Mouse (Mus musculus) lung, embryonic 14.5 days (tissue): ENCODE data around the gene Gipc2. TPM values are rescaled to one million over a fixed set of nuclear protein-coding genes. Genes with fewer than 3 reads are reported as not detected.

Experiments used
- ATAC-seq: fragments of 200-750 bp; cut with Nextera tagmentation; 2 replicates; pipeline ENCODE4 v1.8.0; 2017; ENCODE audit warnings: mild to moderate bottlenecking, moderate TSS enrichment, moderate library complexity; ENCODE audit not compliant: insufficient read depth
- DNase-seq: peaks from one replicate; pipeline ENCODE4 v3.0.0-alpha.2; 2015
- H3K27ac ChIP-seq: fragments of 300-500 bp; sonication (generic); 2 replicates; pipeline ENCODE4 v1.5.1; 2014; ENCODE audit warnings: low read depth, mild to moderate bottlenecking, moderate library complexity
- H3K27me3 ChIP-seq: fragments of 300-500 bp; sonication (generic); 2 replicates; pipeline ENCODE4 v1.6.1; 2014; ENCODE audit warnings: low read length, control low read depth; ENCODE audit not compliant: insufficient read depth
- H3K36me3 ChIP-seq: fragments of 300-500 bp; sonication (generic); 2 replicates; pipeline ENCODE4 v1.6.1; 2014; ENCODE audit warnings: control low read depth; ENCODE audit not compliant: insufficient read depth
- H3K4me1 ChIP-seq: fragments of 300-500 bp; sonication (generic); 2 replicates; pipeline ENCODE4 v1.6.1; 2014; ENCODE audit warnings: antibody characterized with exemption, control low read depth; ENCODE audit not compliant: insufficient read depth
- H3K4me2 ChIP-seq: fragments of 300-500 bp; sonication (generic); 2 replicates; pipeline ENCODE4 v1.6.1; 2014; ENCODE audit warnings: mild to moderate bottlenecking
- H3K4me3 ChIP-seq: fragments of 300-500 bp; sonication (generic); 2 replicates; pipeline ENCODE4 v1.5.1; 2014; ENCODE audit warnings: low read depth, low read length
- H3K9ac ChIP-seq: fragments of 300-500 bp; sonication (generic); 2 replicates; pipeline ENCODE4 v1.6.1; 2014
- H3K9me3 ChIP-seq: fragments of 300-500 bp; sonication (generic); 2 replicates; pipeline ENCODE4 v1.6.1; 2016; ENCODE audit warnings: low read depth, low read length, control low read depth
- CTCF ChIP-seq: IDR thresholded peaks from 2 replicates; pipeline ENCODE4 v1.5.1; 2016; ENCODE audit warnings: antibody characterized with exemption, low read depth
- WGBS: fragments of 180-500 bp; shearing (Covaris S2); extraction: QIAGEN DNeasy Blood & Tissue Kit; methylation state at CpG from one replicate; pipeline ENCODE4 v1.1.7; 2014; 5-methylcytosine and 5-hydroxymethylcytosine counted together
- polyA plus RNA-seq: library from polyadenylated mRNA; unstranded; fragments of >200 nt; fragmentation: Nextera tagmentation; extraction: Ambion mirVana; gene quantifications from 2 replicates; pipeline ENCODE4 v1.2.1, GENCODE M21; 2014

Gene Gipc2
- polyA plus RNA-seq, 1 experiment from 2014 or later, result 6.8 TPM

DNA sequence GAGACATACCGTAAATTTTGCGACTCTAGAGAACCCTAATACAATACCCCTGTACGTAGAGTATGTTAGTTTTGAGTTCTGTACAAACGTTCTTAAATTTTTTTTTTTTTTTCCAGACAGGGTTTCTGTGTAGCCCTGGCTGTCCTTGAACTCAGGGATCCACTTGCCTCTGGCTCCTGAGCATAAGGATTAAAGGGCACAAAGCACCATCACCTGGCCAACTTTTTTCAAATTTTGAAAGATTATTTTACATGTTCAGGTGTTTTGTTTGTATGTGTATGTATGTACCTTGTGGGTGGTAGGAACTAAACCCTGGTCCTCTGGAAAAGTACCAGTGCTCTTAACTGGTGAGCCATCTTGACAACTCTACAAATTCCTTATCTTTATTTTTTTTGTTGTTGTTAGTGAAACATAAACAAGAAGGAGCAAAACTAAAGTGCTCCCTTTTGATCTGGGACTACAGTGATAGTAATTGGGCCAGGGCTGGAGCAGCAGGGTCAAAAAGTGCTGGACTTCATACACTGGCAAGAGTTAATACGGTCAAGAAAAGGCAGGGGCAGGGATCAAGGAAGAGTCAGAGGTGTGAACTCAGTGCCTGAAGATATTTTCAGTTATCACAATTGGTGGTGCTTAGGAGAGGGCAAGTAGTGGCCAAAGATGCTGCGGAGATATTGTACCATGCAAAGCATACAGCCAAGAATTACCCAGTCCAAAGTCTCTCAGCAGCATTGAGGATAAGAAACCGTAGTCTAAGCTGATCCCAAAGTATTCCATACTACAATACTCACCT, 42.3 kb upstream of the Gipc2 start:
- Histone ChIP-seq H3K4me2 (peak overlapping the region; percentile 80), H3K4me1 (peaks cover 6% of the 10 kb centered on the region; the same call in 1 of the 2 replicates), H3K27ac (no peak overlapping the region), H3K9ac (no peak overlapping the region), H3K9me3 (no peaks in the 10 kb centered on the region), H3K27me3 (no peaks in the 10 kb centered on the region), H3K4me3 (no peak overlapping the region; the same call in 1 of the 2 replicates), H3K36me3 (peaks cover 5% of the 10 kb centered on the region; the same call in 1 of the 2 replicates)
- 80% methylated on average over 7 of the region's 7 CpGs for WGBS
- DNase-seq (no peak), ATAC-seq (no peak)
- no peak for TF ChIP-seq CTCF

DNA sequence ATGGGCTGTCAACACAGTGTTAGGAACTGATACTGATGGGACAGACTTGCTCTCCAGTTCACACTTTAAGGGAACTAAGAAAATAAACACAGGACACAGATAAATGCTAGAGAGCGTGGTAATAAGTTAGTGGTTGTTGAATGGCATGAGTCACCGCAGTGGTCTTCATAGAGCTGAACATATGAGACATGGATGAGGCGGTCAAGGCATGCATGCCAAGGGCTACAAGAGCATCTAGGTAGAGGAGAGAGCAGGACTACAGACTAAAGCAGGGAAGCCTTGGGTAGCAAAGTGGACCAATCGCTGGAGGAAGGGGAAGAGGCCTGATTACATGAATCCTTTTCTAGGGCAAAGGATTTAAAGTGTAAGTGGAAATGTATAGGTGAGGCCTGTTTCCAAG, 41.1 kb upstream of the Gipc2 start:
- peaks cover 2% of the 10 kb centered on the region; the same call in 1 of the 2 replicates for H3K36me3 ChIP-seq
- H3K4me2 ChIP-seq, result no peak overlapping the region
- no peak overlapping the region for H3K4me3 ChIP-seq
- DNase-seq (no peak), ATAC-seq (no peak)
- no peak for TF ChIP-seq CTCF
- no peak overlapping the region for H3K9ac ChIP-seq
- H3K27ac ChIP-seq, result no peak overlapping the region
- no peaks in the 10 kb centered on the region for H3K9me3 ChIP-seq
- no peaks in the 10 kb centered on the region; the same call in 1 of the 2 replicates for H3K4me1 ChIP-seq
- no peaks in the 10 kb centered on the region for H3K27me3 ChIP-seq
- WGBS, result 84% methylated on average over 4 of the region's 4 CpGs

DNA sequence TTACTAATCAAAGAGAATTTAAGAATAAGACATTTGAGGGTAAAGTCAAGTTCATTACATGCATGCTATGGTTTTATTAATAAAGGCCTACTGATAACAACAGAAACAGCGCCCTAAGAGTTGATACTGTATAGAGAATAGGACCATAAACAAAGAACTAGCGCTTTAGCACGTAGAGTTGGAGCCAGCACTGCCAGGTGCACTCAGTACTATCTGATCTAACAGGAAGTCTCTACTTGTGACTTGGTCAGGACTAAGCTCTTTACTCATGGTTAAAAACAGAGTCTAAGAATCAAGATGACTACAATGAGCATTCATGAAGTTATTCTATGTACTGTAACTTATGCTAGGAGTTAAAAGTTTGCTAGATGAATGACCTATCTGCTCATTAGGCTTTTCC, 38.5 kb upstream of the Gipc2 start:
- no peak for TF ChIP-seq CTCF
- DNase-seq (no peak), ATAC-seq (no peak)
- Histone ChIP-seq H3K9ac (no peak overlapping the region), H3K27me3 (no peaks in the 10 kb centered on the region), H3K9me3 (no peaks in the 10 kb centered on the region), H3K4me3 (no peak overlapping the region), H3K27ac (no peak overlapping the region), H3K4me1 (no peaks in the 10 kb centered on the region), H3K36me3 (no peaks in the 10 kb centered on the region), H3K4me2 (no peak overlapping the region)
- WGBS, result 79% methylated on average over 3 of the region's 3 CpGs

DNA sequence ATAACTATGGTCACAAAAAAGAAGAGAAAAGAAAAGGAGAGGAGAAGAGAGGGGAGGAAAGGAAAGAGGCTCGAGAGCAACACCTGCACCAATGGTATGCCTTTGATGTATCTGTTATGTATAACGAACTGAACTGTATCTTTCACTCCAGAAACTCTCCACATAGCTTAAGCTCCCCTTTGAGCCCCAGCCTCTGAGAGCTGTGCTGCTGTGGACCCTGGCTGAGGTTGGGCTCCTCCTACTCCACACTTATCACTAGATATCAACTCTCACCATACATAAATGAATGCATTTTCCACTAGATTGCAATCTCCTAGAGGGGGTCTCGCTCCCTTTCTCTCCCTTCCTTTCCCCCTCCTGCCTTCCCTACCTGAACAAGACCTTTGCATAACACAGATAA, 38.0 kb upstream of the Gipc2 start:
- Histone ChIP-seq H3K4me3 (no peak overlapping the region), H3K9ac (no peak overlapping the region), H3K27ac (no peak overlapping the region), H3K9me3 (no peaks in the 10 kb centered on the region), H3K27me3 (no peaks in the 10 kb centered on the region), H3K36me3 (no peaks in the 10 kb centered on the region), H3K4me1 (no peaks in the 10 kb centered on the region), H3K4me2 (no peak overlapping the region)
- DNase-seq (no peak), ATAC-seq (no peak)
- no peak for TF ChIP-seq CTCF
- WGBS, result 36% methylated on average over 3 of the region's 3 CpGs

DNA sequence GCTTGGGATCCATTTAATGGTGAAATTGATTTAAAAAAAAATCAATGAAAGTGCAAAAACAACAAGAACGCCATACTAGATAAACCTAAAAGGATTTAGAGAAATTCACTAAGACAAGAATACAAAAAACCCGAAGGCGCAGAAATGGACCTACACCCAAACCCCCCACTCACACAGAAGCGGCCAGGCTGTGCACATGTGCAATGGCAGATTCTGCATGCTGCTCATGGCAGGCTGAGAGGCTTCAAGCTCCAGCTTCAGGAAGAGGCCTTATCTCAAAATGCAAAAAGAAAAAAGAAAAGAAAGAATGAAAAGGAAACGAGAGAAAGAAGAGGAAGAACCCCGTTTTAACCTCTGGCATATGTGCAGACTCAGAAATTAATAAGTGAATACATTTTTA, 37.4 kb upstream of the Gipc2 start:
- H3K27ac ChIP-seq, result no peak overlapping the region
- H3K4me3 ChIP-seq, result no peak overlapping the region
- DNase-seq (no peak), ATAC-seq (no peak)
- H3K4me2 ChIP-seq, result no peak overlapping the region
- no peaks in the 10 kb centered on the region for H3K36me3 ChIP-seq
- H3K9ac ChIP-seq, result no peak overlapping the region
- H3K27me3 ChIP-seq, result no peaks in the 10 kb centered on the region
- no peak for TF ChIP-seq CTCF
- 81% methylated on average over 6 of the region's 6 CpGs for WGBS
- H3K4me1 ChIP-seq, result no peaks in the 10 kb centered on the region
- no peaks in the 10 kb centered on the region for H3K9me3 ChIP-seq

DNA sequence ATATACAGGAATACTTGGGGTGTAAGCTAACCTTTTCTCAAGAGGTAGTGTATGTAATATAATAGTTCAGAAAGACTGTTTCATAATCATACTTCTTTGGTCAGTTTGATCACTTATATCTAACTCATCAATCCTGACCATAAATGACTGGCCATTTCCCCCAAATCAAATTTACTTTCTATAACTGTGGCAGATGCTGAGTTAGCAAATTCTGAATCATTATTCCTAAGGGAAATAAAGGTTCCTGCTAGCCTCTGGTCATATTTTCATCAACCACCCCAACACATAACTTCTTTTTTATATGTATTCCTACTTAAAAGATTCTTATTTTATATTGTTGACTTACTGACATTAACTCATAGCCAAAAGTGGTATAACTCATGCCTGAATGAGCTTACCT, 36.9 kb upstream of the Gipc2 start:
- H3K9ac ChIP-seq, result no peak overlapping the region
- DNase-seq (no peak), ATAC-seq (no peak)
- H3K9me3 ChIP-seq, result no peaks in the 10 kb centered on the region
- no peak overlapping the region for H3K4me2 ChIP-seq
- H3K4me1 ChIP-seq, result no peaks in the 10 kb centered on the region
- no peak for TF ChIP-seq CTCF
- no peak overlapping the region for H3K4me3 ChIP-seq
- H3K36me3 ChIP-seq, result no peaks in the 10 kb centered on the region
- no peaks in the 10 kb centered on the region for H3K27me3 ChIP-seq
- H3K27ac ChIP-seq, result no peak overlapping the region

DNA sequence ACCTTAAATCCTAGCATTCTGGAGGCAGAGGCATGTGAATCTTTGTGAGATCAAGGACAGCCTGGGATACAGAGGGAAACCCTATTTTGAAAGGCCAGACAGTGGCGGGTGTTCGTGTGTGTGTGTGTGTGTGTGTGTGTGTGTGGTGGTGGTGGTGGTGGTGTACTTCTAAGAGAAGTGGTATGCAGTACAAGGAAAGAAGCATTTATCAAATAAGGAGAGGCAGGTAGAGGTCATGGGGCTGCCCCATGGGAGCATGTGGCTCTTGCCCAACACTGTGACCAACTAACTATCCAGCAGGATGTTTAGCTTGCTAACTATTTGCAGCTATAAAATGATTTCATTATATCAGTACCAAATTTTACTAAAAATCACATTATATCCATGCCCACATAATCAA, 35.6 kb upstream of the Gipc2 start:
- 70% methylated on average over 2 of the region's 2 CpGs for WGBS
- H3K27ac ChIP-seq, result no peak overlapping the region
- H3K9me3 ChIP-seq, result no peaks in the 10 kb centered on the region
- no peak for TF ChIP-seq CTCF
- H3K36me3 ChIP-seq, result no peaks in the 10 kb centered on the region
- no peak overlapping the region for H3K4me2 ChIP-seq
- no peak overlapping the region for H3K9ac ChIP-seq
- DNase-seq, result no peak
- no peak overlapping the region for H3K4me3 ChIP-seq
- H3K4me1 ChIP-seq, result no peaks in the 10 kb centered on the region
- ATAC-seq, result no peak
- no peaks in the 10 kb centered on the region for H3K27me3 ChIP-seq

DNA sequence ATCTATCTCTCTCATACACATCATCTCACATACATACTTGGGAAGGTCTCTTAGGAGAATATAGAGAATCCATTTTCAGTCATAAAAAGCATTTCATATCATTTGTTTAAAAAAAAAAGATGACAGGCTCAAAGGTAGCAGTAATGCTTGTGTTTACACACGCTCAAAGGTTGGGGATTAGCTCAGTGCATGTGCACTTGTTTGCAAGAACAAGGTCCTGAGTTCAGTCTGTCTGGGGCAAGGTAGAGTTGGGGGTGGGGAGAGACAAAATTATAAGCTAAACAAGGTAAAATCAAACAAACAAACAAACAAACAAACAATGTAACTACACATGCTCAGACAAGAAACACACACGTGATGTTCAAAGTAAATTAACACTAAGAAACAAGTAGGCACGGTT, 35.2 kb upstream of the Gipc2 start:
- Histone ChIP-seq H3K4me3 (no peak overlapping the region), H3K36me3 (no peaks in the 10 kb centered on the region), H3K27me3 (no peaks in the 10 kb centered on the region), H3K4me2 (no peak overlapping the region), H3K9me3 (no peaks in the 10 kb centered on the region), H3K27ac (no peak overlapping the region), H3K4me1 (no peaks in the 10 kb centered on the region), H3K9ac (no peak overlapping the region)
- WGBS, result 88% methylated on average over 3 of the region's 3 CpGs
- no peak for TF ChIP-seq CTCF
- DNase-seq (no peak), ATAC-seq (no peak)
